Mouse (Mus musculus): ENCODE measurements around the gene Klkb1.
A peak's percentile ranks its signal among the peaks of the same experiment; 100 is the strongest.
"Not testable (repeated sequence)": the region's sequence is repeated elsewhere in the genome, so short reads cannot be mapped to it uniquely, and the experiment has no call there.

Klkb1 gene

GRCm38 (mm10) chr8:45294687-45295086, at the start of gene Klkb1:
Gene Klkb1, minus strand, starts transcription at chr8:45294859.
- DNase-seq (ENCODE audit: low read depth, low spot score) = no peak

DNA sequence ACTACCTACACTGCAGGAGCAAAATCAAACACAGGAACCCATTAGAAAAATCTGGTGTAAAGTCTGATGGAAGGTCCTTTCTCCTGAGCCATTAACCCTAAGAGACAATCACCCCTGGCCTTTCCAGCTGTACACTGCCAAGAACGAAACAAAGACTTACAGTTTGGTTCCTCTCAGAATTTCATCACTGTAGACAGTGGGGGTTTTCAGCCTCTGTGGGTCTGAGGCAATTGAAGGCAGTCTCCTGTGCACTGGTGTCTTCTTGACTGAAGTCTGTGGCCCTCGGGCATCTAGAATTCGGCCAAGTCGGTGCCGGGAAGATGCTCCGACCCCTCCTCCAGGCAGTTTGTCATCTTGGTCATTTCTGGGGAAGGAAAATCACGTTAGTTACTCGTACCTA, 49.6 kb upstream of the Klkb1 start:
- DNase-seq (ENCODE audit: low read depth, low spot score) = no peak

- DNase-seq (ENCODE audit: low read depth, low spot score) = no peak
Measured at GRCm38 (mm10) chr8:45341630-45342628, 47.3 kb upstream of the Klkb1 start.

DNA sequence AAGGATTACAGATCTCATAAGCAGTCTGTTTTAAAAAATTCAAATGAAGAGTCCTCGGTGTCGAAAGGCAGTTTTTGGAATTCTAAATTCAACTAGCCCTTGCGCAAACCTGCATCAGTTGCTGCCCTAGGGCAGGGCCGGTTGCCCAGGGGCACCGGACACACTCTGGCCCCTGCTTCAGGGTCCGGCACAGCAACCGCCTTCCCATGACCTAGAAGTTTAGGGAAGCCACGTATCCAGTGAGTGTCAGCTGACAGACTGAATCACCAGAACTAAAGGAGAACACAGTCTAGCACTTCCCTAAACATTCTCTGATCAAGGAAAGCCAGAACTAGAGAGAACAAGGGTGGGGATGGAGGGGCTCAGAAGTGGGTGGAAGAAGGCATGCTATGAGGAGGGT, 38.8 kb upstream of the Klkb1 start:
- peak; percentile 10 for DNase-seq (ENCODE audit: low read depth, low spot score)

GRCm38 (mm10) chr8:45332685-45333409, 38.2 kb upstream of the Klkb1 start, which contains the start of gene Cyp4v3:
Gene Cyp4v3, minus strand, starts transcription at chr8:45333216.
- DNase-seq (ENCODE audit: low read depth, low spot score) = peak; percentile 21

DNA sequence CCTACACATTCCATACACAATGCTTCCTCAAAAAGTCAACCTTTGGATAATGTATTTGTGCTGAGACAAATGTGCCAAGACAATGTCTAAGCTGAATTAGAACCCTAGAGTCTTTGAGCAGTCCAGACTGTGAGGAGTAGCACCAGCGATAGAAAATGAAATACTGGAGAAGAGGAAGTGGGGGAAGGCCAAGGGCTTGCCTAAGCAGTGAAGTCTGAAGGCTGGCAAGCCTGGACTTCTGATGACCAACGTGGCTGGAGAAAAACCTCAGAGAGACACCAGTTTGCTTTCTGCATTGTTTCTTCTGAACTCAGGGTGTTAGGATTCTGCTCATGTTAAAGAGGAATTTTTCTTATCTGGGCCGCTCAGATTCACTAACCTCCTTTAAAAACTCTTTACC, 36.2 kb upstream of the Klkb1 start:
- no peak for DNase-seq (ENCODE audit: low read depth, low spot score)

DNA sequence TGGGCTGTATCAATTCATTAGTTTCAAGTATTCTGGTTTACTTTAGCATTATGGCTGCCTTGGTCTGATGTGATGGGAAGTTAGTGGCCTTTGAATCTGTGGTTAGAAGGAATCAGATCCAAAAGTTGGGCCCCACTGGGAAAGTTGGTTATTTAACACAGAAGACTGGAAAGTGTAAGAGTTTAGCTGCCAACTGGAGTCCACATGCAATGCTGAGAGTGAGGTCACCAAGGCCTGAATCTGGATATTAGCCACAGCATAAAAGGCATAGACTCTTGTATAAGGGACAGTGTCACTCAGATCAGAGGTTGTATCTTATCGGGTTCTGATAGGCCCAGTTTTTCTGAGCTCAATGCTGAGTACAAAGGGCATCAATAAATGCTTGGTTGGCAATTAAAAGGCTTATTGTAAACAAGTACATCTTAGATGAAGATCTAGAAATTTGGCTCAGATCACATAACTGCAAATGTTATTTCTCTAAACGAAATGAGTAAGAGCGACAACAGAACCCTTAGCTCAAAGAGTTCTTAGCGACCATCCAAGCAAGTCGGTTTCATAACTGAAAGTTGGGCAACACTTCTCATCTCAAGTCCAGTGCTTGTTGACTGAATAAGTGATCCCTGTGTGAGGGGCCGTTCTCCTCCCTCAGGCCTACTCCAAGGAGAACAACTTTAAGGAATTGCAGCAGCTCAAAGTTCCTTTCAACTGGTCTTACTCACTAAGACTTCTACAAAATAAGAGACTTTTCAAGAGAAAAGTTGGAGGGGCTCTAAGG, 34.7 kb upstream of the Klkb1 start:
- no peak for DNase-seq (ENCODE audit: low read depth, low spot score)

GRCm38 (mm10) chr8:45327076-45327475, 32.4 kb upstream of the Klkb1 start:
- not testable (repeated sequence) for DNase-seq (ENCODE audit: low read depth, low spot score)

- no peak for DNase-seq (ENCODE audit: low read depth, low spot score)
Measured at GRCm38 (mm10) chr8:45324151-45324550, 29.5 kb upstream of the Klkb1 start.

DNA sequence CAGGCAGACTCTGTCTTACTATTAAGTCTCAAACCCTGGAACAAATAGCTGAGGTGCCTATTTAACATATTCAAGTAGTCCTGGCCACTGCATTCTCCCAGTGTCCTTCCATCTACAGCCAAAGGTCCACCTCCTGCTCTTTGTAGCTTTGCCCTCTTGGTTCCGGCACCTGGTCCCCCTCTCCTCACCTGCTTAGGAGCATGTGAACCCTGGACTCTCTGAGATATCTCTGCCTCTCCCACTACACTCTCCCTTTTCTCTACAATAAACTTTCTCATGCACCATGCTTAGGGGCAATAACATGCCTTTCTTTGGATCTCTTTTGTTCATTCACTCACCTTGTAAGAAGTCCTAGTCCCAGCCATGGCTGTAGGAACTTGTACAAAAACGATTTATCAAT, 26.7 kb upstream of the Klkb1 start:
- DNase-seq (ENCODE audit: low read depth, low spot score) = no peak

DNA sequence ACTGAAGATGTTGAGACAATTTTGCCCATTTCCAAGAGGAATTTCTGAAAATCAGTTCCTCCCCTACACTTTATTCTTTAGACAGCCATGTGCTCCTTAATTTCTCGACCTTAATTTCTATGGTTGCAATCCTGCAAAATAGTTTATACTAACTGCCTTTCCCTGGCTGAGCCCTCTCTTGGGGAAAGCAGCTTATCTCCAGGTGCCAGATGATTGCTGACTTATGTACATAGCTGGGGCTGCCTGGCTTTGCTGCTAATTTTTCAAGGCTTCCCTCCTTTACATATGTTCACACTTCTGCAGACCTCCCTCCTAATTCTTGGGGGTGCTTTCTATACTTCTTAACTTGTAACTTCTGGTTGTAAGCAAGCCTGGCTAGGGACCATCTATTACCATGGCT, 26.3 kb upstream of the Klkb1 start:
- DNase-seq (ENCODE audit: low read depth, low spot score) = no peak

DNA sequence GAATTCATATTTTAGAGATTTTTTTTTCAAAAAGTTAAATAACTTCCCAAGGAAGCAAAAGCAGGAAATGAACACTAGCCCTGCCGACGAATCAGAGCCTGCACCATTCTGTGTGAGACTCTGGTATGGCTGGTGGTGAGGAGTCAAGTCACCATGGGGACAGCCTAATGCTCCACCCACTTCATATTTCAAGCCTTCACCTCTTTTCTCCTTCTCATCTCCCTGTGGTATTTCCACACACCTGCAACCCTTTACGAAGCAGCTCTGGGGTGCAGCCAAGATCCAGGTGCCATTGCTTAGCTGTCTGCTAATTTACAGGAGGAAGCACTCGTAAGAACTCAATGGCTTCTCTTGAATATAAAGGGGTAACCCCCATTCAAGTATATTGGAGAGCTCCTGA, 16.3 kb upstream of the Klkb1 start:
- DNase-seq (ENCODE audit: low read depth, low spot score) = no peak

DNA sequence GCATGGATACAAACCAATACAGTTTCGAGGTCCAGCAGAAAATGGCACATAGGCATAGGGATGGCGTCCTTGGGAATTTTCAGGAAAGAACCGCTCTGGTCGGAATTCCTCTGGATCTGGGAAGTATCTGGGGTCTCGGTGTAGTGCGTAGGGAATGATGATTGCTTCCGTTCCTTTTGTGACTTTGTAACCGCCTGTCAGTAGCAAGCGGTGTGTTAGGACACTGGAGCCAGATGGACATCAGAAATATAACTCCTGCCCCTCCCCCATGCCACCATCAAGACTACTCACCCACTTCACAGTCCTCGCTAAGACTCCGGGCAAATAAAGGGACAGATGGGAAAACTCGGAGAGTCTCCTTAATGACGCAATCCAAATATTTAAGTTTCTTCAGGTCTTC, 13.7 kb upstream of the Klkb1 start, which contains the start of gene Gm45753:
TSS of gene Gm45753 (minus strand) at position 101 of the 400 bp plus-strand sequence.
- DNase-seq (ENCODE audit: low read depth, low spot score) = no peak

DNA sequence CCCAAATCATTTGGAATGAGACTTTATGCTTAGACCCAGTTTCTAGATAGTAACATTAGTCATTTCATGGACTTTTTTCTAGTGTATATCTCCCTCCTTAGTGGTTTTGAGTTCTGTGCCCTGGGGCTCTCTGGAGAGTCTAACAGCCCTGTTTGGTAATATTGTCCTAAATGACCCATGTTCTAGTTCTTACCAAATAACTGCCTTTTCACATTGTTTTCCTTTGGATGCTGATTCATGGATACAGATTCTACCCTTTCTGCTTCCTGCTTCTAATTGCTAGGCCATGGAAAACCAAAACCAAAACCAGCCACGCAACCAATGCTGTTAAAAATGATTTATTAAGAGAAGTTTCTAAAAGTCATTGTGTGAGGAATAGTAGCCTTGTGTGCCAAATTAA, 10.8 kb upstream of the Klkb1 start:
- no peak for DNase-seq (ENCODE audit: low read depth, low spot score)

DNA sequence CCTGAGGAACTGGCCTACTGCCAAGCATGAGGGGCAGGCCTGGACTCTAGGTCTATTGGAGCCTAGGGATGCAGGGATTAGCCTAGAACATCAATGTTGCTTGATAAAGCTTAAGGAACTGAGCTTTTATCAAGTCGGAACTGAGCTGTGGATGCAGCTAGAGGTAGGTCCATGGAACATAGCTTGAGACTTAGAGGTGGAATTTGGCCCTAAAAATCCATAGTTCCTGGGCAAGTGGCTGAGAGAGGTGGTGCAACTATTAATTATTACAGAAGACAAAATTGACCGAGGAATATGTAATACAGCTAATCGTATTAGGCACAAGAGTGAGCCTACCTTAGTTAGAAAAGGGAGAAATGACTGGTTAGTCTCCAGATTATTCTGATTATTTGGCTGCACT, 9.7 kb upstream of the Klkb1 start:
- DNase-seq (ENCODE audit: low read depth, low spot score) = no peak

- no peak for DNase-seq (ENCODE audit: low read depth, low spot score)
Measured at GRCm38 (mm10) chr8:45302390-45302789, 7.7 kb upstream of the Klkb1 start.

DNA sequence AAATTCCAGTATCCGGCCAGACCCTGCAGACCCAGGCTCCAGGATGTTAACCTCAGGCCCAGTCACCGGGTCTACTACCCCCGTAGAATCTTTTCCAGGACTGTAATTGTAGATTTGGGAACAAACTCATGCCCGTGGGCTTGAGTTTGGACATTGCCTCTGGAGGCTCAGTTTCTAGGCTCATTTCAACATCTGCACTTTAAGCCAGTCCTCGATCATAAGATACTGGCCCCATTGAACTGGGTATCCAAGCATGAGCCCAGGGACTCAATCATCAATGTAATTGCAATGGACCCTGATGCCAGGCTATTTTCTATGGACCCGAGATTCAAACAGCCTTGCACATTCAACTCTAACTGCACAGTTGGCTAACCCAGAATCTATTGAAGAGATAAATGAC, 617 bp upstream of the Klkb1 start:
- no peak for DNase-seq (ENCODE audit: low read depth, low spot score)

DNA sequence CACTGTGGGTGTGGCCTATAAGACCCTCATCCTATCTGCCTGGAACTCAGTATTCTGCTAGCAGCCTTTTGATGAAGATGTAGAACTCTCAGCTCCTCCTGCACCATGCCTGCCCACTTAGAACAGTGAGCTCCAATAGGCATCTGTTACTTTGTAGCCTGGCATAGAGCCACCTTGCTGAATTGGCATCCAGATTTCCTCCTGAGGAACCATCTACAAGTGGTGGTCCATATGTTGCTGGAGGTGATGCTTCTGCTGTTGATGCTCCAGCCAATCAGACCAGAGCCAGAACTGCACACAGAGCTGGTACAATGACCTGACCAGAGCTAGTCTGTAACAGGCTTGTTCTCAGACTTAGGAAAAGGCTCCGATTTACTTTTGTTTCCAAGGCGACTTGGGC, 2.9 kb downstream of the Klkb1 start:
- no peak for DNase-seq (ENCODE audit: low read depth, low spot score)

DNA sequence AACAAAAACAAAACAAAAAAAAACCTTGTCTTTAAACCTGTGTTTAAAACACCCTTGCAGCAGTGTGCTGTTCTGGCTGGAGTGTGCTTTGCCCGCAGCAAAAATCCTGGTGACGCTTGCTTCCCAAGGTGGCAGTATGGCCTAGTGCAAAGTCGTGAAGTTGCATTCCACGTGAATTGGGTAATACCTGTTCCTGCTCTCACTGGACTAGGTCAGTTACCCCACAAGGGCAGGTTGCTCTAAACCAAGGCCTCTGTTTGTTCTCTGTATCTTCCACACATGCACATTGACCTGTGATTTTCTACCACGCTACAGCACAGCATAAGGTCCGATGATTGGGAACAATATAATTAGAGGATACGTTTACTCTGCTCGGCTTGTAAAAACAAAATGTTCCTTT, 13.0 kb downstream of the Klkb1 start:
- no peak for DNase-seq (ENCODE audit: low read depth, low spot score)

GRCm38 (mm10) chr8:45277453-45277852, 17.2 kb downstream of the Klkb1 start:
- no peak for DNase-seq (ENCODE audit: low read depth, low spot score)

GRCm38 (mm10) chr8:45274317-45274716, 20.3 kb downstream of the Klkb1 start:
- no peak for DNase-seq (ENCODE audit: low read depth, low spot score)

GRCm38 (mm10) chr8:45269056-45269455, 25.6 kb downstream of the Klkb1 start:
- no peak for DNase-seq (ENCODE audit: low read depth, low spot score)
